Comparison of ENCODE assay signal across 7 mouse cellular contexts in genomic region chr3:95318548-95318947, GRCm38 (mm10). TPM values are rescaled to one million over a fixed set of nuclear protein-coding genes. Genes with fewer than 3 reads are reported as not detected.
DNase-seq lines count a peak whose midpoint lies in the region; ATAC-seq and TF ChIP-seq lines count a peak whose summit lies in the region.

No protein-coding gene starts in this region.

- TF ChIP-seq POLR2A in embryonic fibroblast, embryonic 13.5 days (IDR thresholded peaks at IDR 0.05; ENCODE audit: low read depth, low read length), result no peak

- peaks cover 13% of the 10 kb centered on the region; the same call in 1 of the 2 replicates for H3K4me1 ChIP-seq in embryonic fibroblast, embryonic 13.5 days (ENCODE audit: control insufficient read depth, insufficient read depth, low read length)
- peaks cover 44% of the 10 kb centered on the region for H3K4me1 ChIP-seq in kidney, embryonic 15.5 days

- H3K27me3 ChIP-seq in kidney, embryonic 15.5 days, result no peaks in the 10 kb centered on the region

- H3K27ac ChIP-seq in embryonic fibroblast, embryonic 13.5 days (ENCODE audit: insufficient read depth, low read length), result peak overlapping the region; percentile 49
- 0 out of 2 replicates have a peak overlapping the region, but pooled peaks have one; percentile 2 for H3K27ac ChIP-seq in kidney, embryonic 15.5 days

- no peaks in the 10 kb centered on the region for H3K9me3 ChIP-seq in kidney, embryonic 15.5 days (replicated peaks)

- no peak overlapping the region for H3K4me3 ChIP-seq in embryonic fibroblast, embryonic 13.5 days (ENCODE audit: insufficient read depth, low read length)
- no peak overlapping the region for H3K4me3 ChIP-seq in kidney, embryonic 15.5 days (replicated peaks)

- no peak overlapping the region for H3K9ac ChIP-seq in kidney, embryonic 15.5 days

- peak; percentile 38 for DNase-seq in ovary, postnatal 36 days (ENCODE audit: low spot score)
- DNase-seq in ovary, postnatal 10 days (ENCODE audit: low spot score), result no peak
- peak; percentile 94 for DNase-seq in lung, postnatal 36 days
- no peak for DNase-seq in thymus, postnatal 10 days (ENCODE audit: low spot score in 2 of 2)
- DNase-seq in right cerebral cortex, postnatal 25 days, result no peak

- TF ChIP-seq CTCF in embryonic fibroblast, embryonic 13.5 days (IDR thresholded peaks at IDR 0.05; ENCODE audit: borderline replicate concordance, insufficient read depth, low read length), result no peak

- no peak overlapping the region for H3K4me2 ChIP-seq in kidney, embryonic 15.5 days

- ATAC-seq in kidney, embryonic 15.5 days (replicated peaks; ENCODE audit: low FRiP score), result no peak

- H3K36me3 ChIP-seq in kidney, embryonic 15.5 days, result peaks cover 39% of the 10 kb centered on the region

- 54% methylated on average over 6 of the region's 6 CpGs for WGBS in kidney, embryonic 15.5 days

RNA-seq across cellular contexts. Expression of gene Cers2, which starts 4.0 kb away (rescaled TPM):
- polyA plus RNA-seq in embryonic fibroblast, embryonic 13.5 days (2011; ENCODE audit: insufficient read length, low read depth, missing spikeins), result 159 and 178 TPM in 2 replicates
- 169 and 181 TPM in 2 replicates for polyA plus RNA-seq in kidney, embryonic 15.5 days (2015; fragmentation: Nextera tagmentation; extraction: Ambion mirVana)

RNA-seq across cellular contexts. Expression of gene Anxa9, which starts 11.6 kb away (rescaled TPM):
- polyA plus RNA-seq in embryonic fibroblast, embryonic 13.5 days (2011; ENCODE audit: insufficient read length, low read depth, missing spikeins), result 0.79 and 1.2 TPM in 2 replicates
- 6.2 and 6.5 TPM in 2 replicates for polyA plus RNA-seq in kidney, embryonic 15.5 days (2015; fragmentation: Nextera tagmentation; extraction: Ambion mirVana)

RNA-seq across cellular contexts. Expression of gene Prune1, which starts 36.7 kb away (rescaled TPM):
- polyA plus RNA-seq in embryonic fibroblast, embryonic 13.5 days (2011; ENCODE audit: insufficient read length, low read depth, missing spikeins), result 22.2 and 22.9 TPM in 2 replicates
- polyA plus RNA-seq in kidney, embryonic 15.5 days (2015; fragmentation: Nextera tagmentation; extraction: Ambion mirVana), result 21.6 and 22.5 TPM in 2 replicates

RNA-seq across cellular contexts. Expression of gene Mindy1, which starts 37.4 kb away (rescaled TPM):
- polyA plus RNA-seq in embryonic fibroblast, embryonic 13.5 days (2011; ENCODE audit: insufficient read length, low read depth, missing spikeins), result 25.5 and 26.9 TPM in 2 replicates
- 39.2 and 46.2 TPM in 2 replicates for polyA plus RNA-seq in kidney, embryonic 15.5 days (2015; fragmentation: Nextera tagmentation; extraction: Ambion mirVana)

RNA-seq across cellular contexts. Expression of gene Setdb1, which starts 38.5 kb away (rescaled TPM):
- 28.6 and 34.3 TPM in 2 replicates for polyA plus RNA-seq in embryonic fibroblast, embryonic 13.5 days (2011; ENCODE audit: insufficient read length, low read depth, missing spikeins)
- 42.6 and 45.2 TPM in 2 replicates for polyA plus RNA-seq in kidney, embryonic 15.5 days (2015; fragmentation: Nextera tagmentation; extraction: Ambion mirVana)

Comparison
In these comparisons a context has a peak if more than half of its experiments do, and no peak if none do; other contexts are left out.
1. DNase-seq: peak in ovary, postnatal 36 days (single experiment) and lung, postnatal 36 days (single experiment); none in ovary, postnatal 10 days (single experiment), thymus, postnatal 10 days (0 of 2) and right cerebral cortex, postnatal 25 days (single experiment).